Mouse (Mus musculus) urinary bladder, adult 18-20 months (tissue): ENCODE data around the gene Slc12a8.

Source experiments
- DNase-seq, 2 experiments: peaks; one replicate each; pipeline ENCODE4 v3.0.0; 2022; ENCODE audit warnings: low spot score in 2 of 2, mixed read lengths in 2 of 2

The Slc12a8 gene

DNA sequence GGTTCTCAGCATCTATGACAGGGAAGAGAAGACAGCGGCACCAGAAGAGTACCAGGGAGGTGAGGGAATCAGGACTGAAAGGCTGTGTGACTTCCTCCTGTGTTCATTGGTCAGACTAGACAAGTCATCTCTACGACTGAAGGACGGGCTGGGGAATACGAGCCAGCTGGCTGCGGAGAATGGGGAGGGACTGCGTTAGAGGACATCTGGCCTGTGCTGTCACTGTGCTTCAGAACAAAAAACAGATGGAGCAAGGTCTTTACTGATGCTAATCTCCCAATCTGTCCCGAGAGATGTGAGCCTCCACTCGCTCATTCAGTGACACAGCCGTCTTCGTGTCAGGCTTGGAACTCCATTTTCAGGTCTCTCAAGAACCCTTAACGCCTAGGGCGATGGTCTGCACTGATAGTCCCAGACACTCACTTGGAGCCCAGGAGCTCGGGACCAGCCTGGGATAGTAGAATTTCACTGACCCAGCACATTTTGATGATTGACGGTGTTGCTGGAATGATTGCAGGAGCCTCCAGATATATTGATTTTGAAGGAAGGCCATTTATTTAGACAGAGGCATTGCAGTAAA, 156.5 kb downstream of the Slc12a8 start:
- DNase-seq, result no peak

GRCm38 (mm10) chr16:33675151-33675847, 158.2 kb downstream of the Slc12a8 start:
- DNase-seq, result no peak

DNA sequence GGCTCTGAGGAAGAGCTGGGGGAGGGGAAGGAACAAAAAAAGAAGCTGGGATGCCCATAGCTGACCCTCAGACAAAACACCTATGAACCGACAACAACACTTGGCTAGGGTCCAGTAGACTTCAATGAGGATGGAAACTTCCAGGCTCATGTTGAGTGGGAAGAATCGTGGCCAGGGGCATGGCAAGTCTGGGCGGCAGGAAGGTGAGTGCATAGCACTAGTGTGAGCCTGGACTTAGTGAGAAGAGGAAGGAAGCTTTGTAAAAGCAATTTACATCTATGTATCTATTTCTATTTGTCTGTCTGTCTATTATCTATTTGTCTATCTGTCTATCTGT, 158.7 kb downstream of the Slc12a8 start:
- DNase-seq, result no peak

GRCm38 (mm10) chr16:33676347-33677312, 159.5 kb downstream of the Slc12a8 start:
- peak in 1 of 2 experiments; percentile 55 for DNase-seq

GRCm38 (mm10) chr16:33677313-33677690, 160.2 kb downstream of the Slc12a8 start:
- no peak for DNase-seq

GRCm38 (mm10) chr16:33677901-33678300, 160.8 kb downstream of the Slc12a8 start:
- DNase-seq, result peak in 1 of 2 experiments; percentile 45

- DNase-seq, result no peak
These were observed 163.1 kb downstream of the Slc12a8 start for GRCm38 (mm10) chr16:33680271-33680670.

DNA sequence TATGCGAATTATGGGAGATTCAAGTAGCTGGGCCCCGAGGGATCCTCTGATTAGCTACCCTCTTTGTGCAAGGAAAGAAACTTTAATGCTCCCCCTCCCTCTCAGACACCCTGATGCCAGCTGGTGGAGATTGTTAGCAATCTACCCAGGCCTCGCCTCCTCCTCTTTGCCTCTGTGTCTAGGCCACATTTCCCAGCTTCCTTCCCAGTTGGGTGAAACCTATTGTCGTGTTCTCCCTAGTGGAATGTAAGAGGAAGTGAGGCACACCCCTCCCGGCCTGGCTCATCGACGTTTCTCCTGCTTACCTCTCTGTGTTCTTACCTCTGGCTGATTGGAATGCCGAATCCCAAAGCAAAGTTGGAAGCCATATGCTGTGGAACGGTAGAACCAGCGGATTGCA, 163.7 kb downstream of the Slc12a8 start:
- DNase-seq, result no peak

DNA sequence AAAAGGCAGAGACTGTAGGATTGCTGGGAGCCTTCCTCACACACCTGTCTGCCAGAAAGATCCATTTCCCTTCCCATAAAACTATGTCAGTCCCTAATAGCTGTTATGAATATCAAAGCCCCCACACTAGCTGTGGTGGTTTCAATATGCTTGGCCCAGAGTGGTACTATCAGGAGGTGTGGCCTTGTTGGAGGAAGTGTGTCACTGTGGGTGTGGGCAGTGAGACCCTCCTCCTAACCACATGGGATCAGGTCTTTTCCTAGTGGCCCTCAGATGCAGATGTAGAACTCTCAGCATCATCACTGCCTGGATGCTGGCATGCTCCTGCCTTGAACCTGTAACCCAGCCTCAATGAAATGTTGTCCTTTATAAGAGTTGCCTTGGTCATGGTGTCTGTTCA, 164.5 kb downstream of the Slc12a8 start:
- DNase-seq, result no peak

DNA sequence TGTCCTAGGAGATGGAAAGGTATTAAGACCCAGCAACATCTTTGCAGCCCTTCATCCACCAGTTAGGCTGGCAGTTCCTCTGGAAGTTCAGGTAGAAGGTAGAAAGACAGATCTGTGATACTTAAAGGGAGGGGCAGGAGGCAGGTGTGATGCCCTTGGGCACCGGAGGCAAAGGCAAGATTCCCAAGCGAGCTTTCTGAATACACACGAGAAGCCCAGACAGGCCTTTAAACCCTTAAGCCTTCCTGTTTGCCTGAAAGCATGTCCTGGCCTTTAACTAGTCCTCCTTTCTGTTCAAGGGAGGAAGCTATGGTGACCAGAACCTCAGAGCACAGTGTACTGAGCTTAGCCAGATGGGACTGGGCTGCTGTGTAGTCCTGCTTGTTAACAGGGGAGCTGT, 165.5 kb downstream of the Slc12a8 start:
- no peak for DNase-seq

DNA sequence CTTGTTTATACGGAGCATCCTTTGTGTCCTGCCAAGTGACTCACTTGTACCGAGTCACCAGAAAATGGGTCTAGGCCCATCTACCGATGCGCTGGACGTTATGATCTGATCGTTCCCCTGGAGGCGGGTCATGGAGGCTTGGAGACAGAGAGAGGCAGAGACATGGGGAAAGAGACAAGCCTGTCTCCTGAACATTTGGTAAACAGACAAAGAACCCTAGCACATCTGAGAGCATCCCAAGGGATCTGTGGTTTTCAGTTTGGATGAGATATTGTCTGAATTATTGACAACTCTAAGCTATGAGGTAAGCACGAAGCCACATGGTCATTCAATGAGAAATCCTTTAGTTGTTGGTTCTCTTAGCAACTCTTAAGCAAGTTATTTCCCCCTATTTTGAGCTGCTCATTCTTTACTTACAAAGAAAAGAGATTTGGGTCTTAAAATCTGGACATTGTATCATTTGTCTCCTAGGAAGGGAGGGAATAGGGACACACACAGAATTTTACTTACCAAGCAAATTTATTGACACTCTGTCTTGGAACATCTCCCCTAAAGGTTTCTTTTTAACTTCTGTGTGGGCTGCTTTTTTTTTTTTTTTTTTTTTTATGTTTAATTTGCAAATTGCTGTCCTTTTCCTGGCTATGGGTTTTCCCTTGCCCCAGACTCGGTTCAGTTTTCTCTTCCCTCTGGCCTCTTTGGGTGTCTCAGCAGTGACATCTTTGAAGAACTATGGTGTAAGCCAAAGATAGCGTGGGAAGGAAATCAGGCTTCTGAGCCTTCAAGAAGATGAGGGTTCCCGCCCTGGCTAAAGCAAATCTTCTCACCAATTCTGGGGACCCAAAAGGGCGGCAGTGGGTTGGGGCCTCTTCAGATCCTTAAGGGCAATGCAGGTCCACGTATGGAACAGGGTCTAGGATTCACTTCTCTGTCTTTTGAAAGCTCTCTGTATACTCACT, 166.4 kb downstream of the Slc12a8 start:
- no peak for DNase-seq

DNA sequence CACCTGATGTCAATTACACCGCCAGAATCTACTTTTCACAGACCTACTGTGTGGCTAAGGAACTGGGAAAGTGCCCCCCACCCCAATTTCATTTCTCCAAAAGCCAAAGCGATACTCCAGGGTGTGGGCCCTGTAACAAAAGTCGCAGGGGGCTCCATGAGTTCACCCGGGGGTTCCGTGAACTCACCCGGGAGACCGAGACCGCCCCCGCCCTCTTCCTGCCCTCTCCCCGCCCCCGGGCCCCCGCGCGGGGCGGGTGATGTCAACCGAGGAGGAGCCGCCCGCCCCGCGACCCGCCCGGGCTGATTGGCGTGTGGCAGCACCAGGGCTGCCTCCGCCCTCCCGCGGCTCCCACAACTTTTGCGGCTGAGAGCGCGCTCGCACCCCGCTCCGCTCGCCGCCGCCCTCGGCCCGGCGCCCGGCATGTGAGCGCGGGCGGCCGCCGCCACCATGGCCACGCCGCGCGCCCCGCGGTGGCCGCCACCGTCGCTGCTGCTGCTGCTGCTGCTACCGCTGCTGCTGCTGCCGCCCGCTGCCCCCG, 167.1 kb downstream of the Slc12a8 start, which contains the start of gene Heg1:
TSS of gene Heg1 (plus strand) at position 209 of the 541 bp plus-strand sequence.
- DNase-seq, result peak; percentile 62 to 73

DNA sequence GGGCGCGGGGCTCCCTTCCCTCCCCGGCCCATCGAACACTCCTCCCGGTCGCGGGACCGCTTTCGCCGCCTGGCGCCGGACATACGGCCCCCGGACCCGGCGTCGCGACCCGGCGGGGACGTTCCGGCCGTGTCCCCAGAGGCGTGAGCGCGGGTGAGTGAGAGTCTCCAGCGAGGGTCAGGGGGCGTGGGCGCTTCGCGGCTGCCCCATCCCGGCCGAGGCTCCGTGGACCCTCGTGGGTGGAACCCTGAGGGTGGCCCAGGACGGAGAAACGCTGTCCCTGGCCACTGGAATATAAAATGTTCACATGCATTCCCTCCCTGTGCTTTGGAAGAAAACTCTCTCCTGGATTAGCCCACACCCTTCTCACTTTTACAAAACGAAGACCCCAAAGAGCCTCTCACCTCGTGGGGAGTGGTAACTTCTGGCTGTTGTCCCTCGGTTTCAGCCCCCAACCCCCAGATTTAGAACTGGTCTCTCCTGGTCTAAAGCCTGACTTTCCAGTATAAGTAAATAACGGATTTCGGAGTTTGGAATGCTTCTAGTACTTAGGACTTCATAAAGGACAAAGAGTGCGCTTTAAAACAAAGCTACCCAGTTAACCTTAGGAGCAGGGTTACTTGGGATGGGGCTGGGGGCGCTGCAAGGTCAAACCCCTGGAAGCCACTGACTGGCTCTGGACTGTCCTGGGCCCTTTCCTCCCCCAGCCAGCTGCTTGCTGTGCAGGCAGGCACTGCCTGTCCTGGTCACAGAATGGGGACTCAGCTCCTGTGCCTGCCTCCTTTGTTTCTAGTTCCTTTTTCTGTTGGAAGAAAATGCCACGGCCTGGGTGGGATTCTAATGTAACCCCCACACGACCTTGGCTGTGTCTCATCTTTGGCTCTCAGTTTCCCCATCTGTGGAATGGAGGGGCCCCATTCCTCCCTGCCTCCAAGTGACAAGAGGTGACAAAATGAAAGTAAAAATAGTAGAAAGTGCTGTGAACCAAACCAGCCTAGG, 167.9 kb downstream of the Slc12a8 start:
- no peak for DNase-seq

DNA sequence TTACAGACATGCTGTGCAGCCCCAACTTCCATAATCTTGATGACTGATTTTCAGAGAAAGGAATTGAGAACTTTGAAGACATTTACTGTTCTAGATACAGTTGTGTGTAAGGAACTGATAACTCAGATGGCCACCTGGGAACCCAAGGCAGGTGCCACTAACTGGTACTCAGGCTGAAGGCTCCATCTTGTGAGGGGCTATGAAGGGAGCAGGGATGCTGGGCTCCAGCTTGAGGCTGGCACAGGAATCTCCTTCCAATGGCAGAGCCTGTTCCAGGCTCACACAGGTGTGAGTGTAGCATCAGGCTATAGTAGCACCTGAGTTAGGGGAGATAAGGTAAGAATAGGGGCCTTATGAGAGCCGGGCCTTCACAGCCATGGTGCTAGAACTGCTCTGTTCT, 168.9 kb downstream of the Slc12a8 start:
- no peak for DNase-seq

DNA sequence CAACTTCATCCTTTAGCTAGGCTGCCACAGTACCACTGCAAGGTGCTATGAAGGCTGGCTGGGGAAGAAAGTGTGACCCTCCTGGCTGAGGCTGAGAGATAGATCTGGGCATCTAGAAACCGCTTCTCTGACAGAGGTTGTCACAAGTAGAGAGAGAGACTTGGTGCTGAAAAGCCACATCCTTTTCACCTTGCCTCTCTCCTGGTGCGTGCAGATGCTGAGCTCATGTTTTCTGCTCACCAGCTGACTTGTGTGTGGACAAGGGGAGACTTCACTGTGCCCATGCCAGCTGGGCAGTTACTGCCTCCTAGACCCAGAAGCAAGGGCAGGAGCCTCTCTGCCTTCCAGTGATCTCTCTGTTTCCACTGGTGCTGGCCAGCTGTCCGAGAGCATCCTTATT, 170.6 kb downstream of the Slc12a8 start:
- DNase-seq, result no peak

DNA sequence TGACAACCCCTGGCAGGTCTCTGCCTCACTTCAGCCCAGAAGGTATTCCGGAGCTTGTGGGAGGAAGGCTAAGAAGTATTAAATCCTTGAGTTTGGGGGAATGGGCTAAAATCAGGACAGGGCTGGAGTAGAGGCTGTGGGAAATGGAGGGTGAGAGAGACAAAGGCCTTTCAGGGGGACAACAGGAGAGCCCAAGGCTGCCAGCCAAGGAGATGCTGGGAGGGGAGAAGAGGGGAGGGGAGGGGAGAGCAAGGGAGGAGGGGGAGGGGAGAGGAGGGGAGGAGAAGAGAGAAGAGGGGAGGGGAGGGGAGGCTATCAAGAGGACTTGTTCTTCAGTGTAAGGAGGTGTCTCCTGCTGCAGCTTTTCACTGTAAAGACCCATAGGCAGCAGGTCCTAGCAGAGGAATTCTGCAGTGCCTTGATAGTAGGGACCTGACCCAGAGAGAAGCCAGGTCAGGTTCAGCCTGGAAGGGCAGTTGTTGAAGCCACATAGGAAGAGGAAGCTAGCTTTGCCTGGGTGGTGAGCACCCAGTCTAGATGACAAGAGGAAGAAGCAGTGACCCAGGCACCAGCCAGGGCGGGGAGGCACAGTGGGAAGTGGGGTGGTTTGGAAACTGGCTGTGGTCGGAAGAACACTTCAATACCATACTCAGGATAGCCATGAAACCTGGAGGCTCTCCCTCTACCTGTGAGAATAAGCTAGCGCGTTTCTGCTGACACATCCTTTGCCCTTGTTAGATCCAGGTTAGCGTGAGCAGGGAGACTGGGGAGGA, 174.0 kb downstream of the Slc12a8 start:
- no peak for DNase-seq

DNA sequence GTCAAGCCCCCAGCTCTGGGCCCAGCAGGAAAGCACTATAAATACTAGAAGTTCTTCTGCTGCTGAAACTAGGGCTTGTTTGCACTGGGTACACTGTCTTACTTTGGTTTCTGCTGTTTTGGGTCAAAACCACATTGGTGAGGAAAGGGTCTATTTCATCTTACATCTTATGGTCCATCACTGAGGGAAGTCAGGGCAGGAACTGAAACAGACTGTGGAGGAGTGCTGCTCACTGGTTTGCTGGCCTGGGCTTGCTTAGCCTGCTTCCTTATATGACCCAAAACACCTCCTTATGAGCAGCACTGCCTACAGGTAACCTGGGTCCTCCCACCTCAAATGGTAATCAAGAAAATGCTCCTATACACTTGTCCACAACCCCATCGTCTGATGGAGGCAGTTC, 176.4 kb downstream of the Slc12a8 start:
- DNase-seq, result no peak

DNA sequence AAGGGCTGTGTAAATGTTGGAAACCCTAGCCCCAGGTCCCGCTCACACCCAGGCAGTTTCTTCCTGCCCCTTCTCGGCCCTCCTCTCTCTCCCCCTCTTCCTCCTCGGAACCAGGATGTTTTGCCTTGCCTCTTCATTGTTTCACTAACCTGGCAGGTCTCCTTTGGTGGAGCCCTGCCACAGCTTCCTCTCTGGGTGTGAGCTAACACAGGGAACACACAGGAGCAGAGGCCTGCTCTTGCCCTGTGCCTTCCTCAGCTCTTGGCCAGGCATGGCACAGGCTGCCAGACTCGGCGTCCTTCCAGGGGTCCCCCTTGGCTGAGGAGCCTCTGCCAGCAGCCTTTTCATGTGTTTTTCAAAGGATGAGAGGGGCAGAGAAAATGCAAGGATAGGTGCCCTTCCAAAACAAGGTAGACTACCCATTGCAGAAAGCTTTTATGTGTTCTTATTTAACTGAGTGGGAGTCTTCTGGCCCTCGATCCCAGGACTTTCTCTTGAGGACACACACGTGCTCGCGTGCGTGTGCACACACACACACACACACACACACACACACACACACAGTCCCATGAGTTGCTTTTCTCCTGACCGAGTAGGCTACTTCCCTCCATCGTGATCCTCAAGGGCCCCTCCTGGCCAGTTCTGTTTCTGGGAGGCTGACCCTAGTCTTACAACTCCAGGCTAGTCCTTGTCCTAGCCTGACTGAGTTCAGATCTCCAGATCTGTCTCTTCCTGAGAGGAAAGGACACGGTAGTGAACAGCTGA, 179.9 kb downstream of the Slc12a8 start:
- no peak for DNase-seq
